Mouse (Mus musculus): ENCODE results near the gene Alox8. TPM values are rescaled to one million over a fixed set of nuclear protein-coding genes. Genes with fewer than 3 reads are reported as not detected.

Alox8 gene
- not detected in 2 replicates for total RNA-seq (2017)

DNA sequence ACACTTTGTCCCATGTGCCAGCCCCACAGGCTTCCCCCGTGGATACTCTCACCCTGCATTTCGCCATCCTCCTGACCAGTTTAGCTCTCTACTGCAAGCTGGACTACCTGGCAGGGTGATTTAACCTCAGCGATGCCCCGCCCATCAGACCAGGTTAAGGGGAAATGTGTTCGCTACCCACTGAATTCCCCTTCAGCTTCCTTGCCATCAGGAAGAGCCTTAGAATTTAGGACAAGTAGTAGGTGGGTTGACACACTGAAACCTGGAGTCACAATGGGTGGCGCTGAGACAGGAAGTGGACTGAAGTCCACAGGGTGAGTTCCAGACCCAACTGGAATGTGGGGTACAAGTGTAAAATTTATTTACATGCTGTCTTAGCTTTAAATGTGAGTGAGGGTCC, at the start of gene Alox8:
TSS of gene Alox8 (minus strand) at position 101 of the 400 bp plus-strand sequence.
- no peak for ATAC-seq (replicated peaks; ENCODE audit: low read depth, poor library complexity, severe bottlenecking)

- ATAC-seq (replicated peaks; ENCODE audit: low read depth, poor library complexity, severe bottlenecking), result 0 out of 2 replicates have a peak, but pooled peaks have one; percentile 25
These were observed 48.0 kb upstream of the Alox8 start for GRCm38 (mm10) chr11:69245643-69246042.

DNA sequence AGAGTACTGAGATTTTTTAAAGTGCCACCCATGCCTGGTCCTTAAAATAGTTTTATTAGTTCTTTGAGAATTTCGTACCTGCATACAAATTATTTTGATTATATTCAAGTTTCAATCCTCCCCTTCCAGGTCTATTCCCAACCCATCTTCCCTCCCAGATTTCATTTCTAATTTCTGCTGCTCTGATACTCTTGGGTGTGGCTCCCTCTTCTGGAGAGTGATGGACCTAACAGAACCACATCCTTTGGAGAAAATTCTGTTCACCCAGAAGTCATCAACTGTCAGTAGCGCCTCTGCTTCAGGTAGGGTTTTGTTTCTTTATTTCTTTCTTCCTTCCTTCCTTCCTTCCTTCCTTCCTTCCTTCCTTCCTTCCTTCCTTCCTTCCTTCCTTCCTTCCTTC, 47.3 kb upstream of the Alox8 start:
- ATAC-seq (replicated peaks; ENCODE audit: low read depth, poor library complexity, severe bottlenecking), result peak; percentile 56; the same call in 1 of the 2 replicates

- no peak for ATAC-seq (replicated peaks; ENCODE audit: low read depth, poor library complexity, severe bottlenecking)
These were observed 39.2 kb upstream of the Alox8 start, which contains the start of gene Gucy2e for GRCm38 (mm10) chr11:69236926-69237260. Gene Gucy2e, minus strand, starts transcription at chr11:69237036.

GRCm38 (mm10) chr11:69236061-69236925, 38.6 kb upstream of the Alox8 start:
- ATAC-seq (replicated peaks; ENCODE audit: low read depth, poor library complexity, severe bottlenecking), result no peak

- peak; percentile 88 for ATAC-seq (replicated peaks; ENCODE audit: low read depth, poor library complexity, severe bottlenecking)
These were observed 37.8 kb upstream of the Alox8 start for GRCm38 (mm10) chr11:69235285-69236060.

DNA sequence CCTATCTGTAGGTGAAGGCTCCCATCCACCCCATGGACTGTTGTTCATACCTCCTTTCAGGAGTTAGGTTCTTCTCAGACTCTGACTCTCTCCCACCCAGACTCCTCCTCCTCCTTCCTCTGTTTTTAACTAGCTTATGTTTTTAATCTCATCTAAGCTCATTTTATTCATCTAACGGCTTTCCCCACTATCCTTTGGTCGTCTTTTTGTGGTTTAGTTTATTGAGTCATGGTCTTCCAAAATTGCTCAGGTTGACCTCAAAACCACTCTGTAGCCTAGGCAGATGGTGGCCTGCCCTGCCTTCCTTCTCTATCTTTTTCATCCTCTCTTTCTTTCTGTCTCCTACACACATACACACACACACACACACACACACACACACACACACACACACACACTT, 35.5 kb upstream of the Alox8 start:
- no peak for ATAC-seq (replicated peaks; ENCODE audit: low read depth, poor library complexity, severe bottlenecking)

- ATAC-seq (replicated peaks; ENCODE audit: low read depth, poor library complexity, severe bottlenecking), result no peak
These were observed 32.8 kb upstream of the Alox8 start for GRCm38 (mm10) chr11:69230420-69230819.

- ATAC-seq (replicated peaks; ENCODE audit: low read depth, poor library complexity, severe bottlenecking), result no peak
These were observed 28.1 kb upstream of the Alox8 start for GRCm38 (mm10) chr11:69225715-69226114.

DNA sequence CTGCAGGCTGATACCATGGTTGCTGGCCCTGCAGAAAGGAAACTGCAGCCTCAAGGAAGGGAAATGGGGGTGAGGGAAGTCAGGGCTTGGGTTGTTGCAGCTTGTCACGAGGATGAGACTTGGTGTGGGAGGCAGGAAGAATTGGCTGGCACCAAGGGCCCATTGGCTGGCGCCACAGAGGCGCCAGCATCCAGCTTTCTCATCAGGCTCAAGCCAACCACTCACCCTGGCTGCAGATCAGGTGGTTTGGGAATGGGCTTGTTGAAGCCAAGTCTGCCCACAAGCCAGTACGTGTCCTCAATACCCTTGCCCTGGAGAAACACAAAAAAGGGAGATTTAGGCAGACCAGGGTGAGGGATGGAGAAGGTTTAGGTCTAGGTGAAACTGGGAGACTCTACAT, 25.5 kb upstream of the Alox8 start:
- no peak for ATAC-seq (replicated peaks; ENCODE audit: low read depth, poor library complexity, severe bottlenecking)

GRCm38 (mm10) chr11:69221070-69221469, 23.4 kb upstream of the Alox8 start:
- no peak for ATAC-seq (replicated peaks; ENCODE audit: low read depth, poor library complexity, severe bottlenecking)

DNA sequence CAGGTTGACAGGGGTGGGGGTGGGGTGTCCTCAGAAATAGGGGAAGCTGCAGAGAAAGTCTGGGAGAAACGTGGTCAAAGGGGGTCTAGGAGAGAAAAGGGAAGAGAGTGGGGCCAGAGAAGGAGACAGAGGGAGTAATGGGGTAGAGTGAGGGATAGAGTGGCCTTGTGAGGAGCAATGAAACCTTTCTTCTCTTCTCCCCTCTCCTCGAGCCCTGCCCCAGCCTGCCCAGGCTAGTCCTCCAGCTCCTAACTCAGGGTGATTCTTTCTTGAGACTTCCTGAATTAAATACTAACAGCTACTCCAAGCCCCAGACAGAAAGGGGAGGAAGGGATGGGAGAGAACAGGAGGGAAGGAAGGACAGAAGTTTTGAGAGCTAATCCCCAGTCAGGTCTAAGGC, 21.0 kb upstream of the Alox8 start:
- ATAC-seq (replicated peaks; ENCODE audit: low read depth, poor library complexity, severe bottlenecking), result no peak

- no peak for ATAC-seq (replicated peaks; ENCODE audit: low read depth, poor library complexity, severe bottlenecking)
These were observed 19.8 kb upstream of the Alox8 start for GRCm38 (mm10) chr11:69217411-69217810.

GRCm38 (mm10) chr11:69211431-69211830, 13.8 kb upstream of the Alox8 start:
- ATAC-seq (replicated peaks; ENCODE audit: low read depth, poor library complexity, severe bottlenecking), result no peak

- ATAC-seq (replicated peaks; ENCODE audit: low read depth, poor library complexity, severe bottlenecking), result peak; percentile 50
These were observed 5.0 kb upstream of the Alox8 start for GRCm38 (mm10) chr11:69202469-69203230.

DNA sequence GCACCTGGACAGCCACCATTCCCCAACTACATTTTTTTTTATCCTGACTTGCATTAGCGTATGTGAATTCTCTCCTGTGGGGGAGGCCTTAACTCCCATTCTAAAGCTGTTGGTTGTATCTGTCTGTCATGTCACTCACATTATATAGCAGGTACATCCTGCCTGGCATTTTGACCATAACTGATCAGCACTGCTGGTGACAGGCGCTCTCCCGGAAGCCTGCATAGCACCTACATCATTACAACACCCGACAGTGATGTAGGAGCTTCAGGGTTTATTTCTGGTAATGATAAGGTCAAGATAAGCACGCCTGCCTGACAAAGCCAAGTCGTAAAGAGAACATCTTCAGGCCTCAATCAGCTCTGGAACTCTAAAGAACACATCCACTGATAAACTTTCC, 2.6 kb upstream of the Alox8 start:
- ATAC-seq (replicated peaks; ENCODE audit: low read depth, poor library complexity, severe bottlenecking), result no peak

DNA sequence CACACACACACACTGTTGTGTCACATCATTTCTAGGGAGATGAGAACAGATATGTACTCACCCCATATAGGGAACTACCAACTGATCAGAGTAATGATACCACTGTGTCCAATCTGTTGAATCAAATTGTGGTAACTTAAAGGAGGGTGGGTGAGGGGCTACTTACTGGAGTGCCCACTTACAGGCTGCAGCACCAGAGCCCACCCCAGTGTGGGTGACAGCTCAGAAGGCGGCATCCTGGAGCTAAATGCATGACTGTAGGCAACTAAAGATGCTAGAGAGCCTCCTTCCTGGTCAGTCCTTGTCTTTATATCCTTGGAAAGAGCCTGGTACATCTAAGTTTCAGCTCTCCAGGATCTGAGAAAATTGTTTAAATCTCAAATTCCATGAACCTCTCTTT, 1.6 kb upstream of the Alox8 start:
- ATAC-seq (replicated peaks; ENCODE audit: low read depth, poor library complexity, severe bottlenecking), result no peak

DNA sequence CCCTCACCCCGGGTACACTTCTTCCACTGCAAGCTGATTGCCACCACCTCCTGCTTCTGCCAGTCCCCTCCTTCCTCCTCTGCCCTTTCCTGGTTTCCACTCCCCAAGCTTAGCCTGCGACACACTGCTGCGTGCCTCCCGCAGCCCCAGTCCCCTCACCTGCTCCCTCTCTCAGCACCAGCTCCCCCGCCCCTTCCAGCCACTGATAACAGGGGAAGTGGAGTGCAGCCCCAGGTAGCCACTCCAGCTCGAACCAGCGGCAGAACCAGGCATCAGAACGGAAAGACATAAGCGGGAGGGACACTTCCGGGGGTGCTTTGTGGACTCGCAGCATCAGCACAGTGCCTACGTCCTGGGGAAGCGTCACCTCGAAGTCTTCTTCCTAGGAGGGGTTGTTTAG, 449 bp downstream of the Alox8 start:
- 0 out of 2 replicates have a peak, but pooled peaks have one; percentile 25 for ATAC-seq (replicated peaks; ENCODE audit: low read depth, poor library complexity, severe bottlenecking)

- no peak for ATAC-seq (replicated peaks; ENCODE audit: low read depth, poor library complexity, severe bottlenecking)
These were observed 877 bp downstream of the Alox8 start for GRCm38 (mm10) chr11:69196766-69197165.

- ATAC-seq (replicated peaks; ENCODE audit: low read depth, poor library complexity, severe bottlenecking), result peak; percentile 63; the same call in 1 of the 2 replicates
These were observed 4.8 kb downstream of the Alox8 start for GRCm38 (mm10) chr11:69192840-69193239.

Measured in common myeloid progenitor, adult 5-6 weeks (primary cell).